Mouse (Mus musculus): ENCODE measurements at regions not wholly inside any gene's neighbourhood (a gene's known extent, or its start where the extent isn't known, plus 50 kb on each side); places are given as distances from the start of the nearest gene placed in this dataset.

GRCm38 (mm10) chr16:39102151-39102550, 209.7 kb downstream of the Igsf11 start:
- no peak for DNase-seq

GRCm38 (mm10) chr16:39103360-39104095, 211.1 kb downstream of the Igsf11 start:
- no peak for DNase-seq

GRCm38 (mm10) chr16:39109383-39110033, 217.0 kb downstream of the Igsf11 start:
- peak; percentile 65 for DNase-seq

GRCm38 (mm10) chr16:39110089-39110488, 217.6 kb downstream of the Igsf11 start:
- DNase-seq, result no peak

- DNase-seq, result no peak
Measured at GRCm38 (mm10) chr16:39118059-39118458, 225.6 kb downstream of the Igsf11 start.

GRCm38 (mm10) chr16:39119811-39120210, 227.3 kb downstream of the Igsf11 start:
- DNase-seq, result no peak

GRCm38 (mm10) chr16:39123445-39123952, 231.0 kb downstream of the Igsf11 start:
- no peak for DNase-seq

- DNase-seq, result no peak
Measured at GRCm38 (mm10) chr16:39132459-39132858, 240.0 kb downstream of the Igsf11 start.

GRCm38 (mm10) chr16:39135777-39136176, 243.3 kb downstream of the Igsf11 start:
- DNase-seq, result no peak

- DNase-seq, result no peak
Measured at GRCm38 (mm10) chr16:39147151-39147550, 254.7 kb downstream of the Igsf11 start.

- DNase-seq, result no peak
Measured at GRCm38 (mm10) chr16:39151325-39152318, 259.2 kb downstream of the Igsf11 start.

GRCm38 (mm10) chr16:39158893-39159292, 266.4 kb downstream of the Igsf11 start:
- no peak for DNase-seq

GRCm38 (mm10) chr16:39159725-39160124, 267.3 kb downstream of the Igsf11 start:
- no peak for DNase-seq

GRCm38 (mm10) chr16:39162684-39163083, 270.2 kb downstream of the Igsf11 start:
- DNase-seq, result no peak

GRCm38 (mm10) chr16:39191861-39192260, 299.4 kb downstream of the Igsf11 start:
- no peak for DNase-seq

GRCm38 (mm10) chr16:39195431-39195830, 303.0 kb downstream of the Igsf11 start:
- DNase-seq, result no peak

- no peak for DNase-seq
Measured at GRCm38 (mm10) chr16:39196896-39197295, 304.4 kb downstream of the Igsf11 start.

GRCm38 (mm10) chr16:39223551-39223950, 331.1 kb downstream of the Igsf11 start:
- DNase-seq, result no peak

GRCm38 (mm10) chr16:39229501-39229900, 337.0 kb downstream of the Igsf11 start:
- no peak for DNase-seq

- no peak for DNase-seq
Measured at GRCm38 (mm10) chr16:39230439-39230838, 338.0 kb downstream of the Igsf11 start.

GRCm38 (mm10) chr16:39234290-39234689, 341.8 kb downstream of the Igsf11 start:
- DNase-seq, result no peak

GRCm38 (mm10) chr16:39273490-39273889, 381.0 kb downstream of the Igsf11 start:
- DNase-seq, result no peak

- no peak for DNase-seq
Measured at GRCm38 (mm10) chr16:39284484-39284883, 392.0 kb downstream of the Igsf11 start.
